Mouse (Mus musculus): ENCODE measurements around the gene Ssbp3.

- TF ChIP-seq CTCF (IDR thresholded peaks at IDR 0.05; ENCODE audit: low read depth) (no peak), EP300 (IDR thresholded peaks at IDR 0.05; ENCODE audit: low read depth) (no peak)
Measured at GRCm38 (mm10) chr4:107067151-107067840, 156.8 kb downstream of the Ssbp3 start.
